Mouse (Mus musculus): ENCODE results near the gene Cnih2.

DNA sequence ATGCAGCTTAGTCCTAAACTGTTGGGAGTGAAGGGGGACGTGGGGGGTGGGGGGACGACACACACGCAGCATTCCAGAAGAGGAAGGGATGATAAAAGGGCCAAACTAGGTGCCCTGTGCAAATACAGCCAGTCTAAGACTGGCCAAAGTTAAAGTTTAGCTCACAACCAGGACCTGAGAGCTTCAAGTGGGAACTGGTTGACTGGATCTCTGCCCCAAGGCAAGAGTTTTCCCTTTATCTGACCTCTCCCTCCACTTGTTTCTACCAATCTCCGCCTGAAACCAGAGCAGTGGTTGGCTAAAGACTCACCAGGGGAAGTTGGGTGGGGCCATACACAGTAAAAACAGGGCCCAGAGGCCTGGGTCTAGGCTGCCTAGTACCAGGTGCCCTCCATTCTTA, 10.4 kb upstream of the Cnih2 start:
- TF ChIP-seq CTCF (conservative IDR thresholded peaks at IDR 0.05; ENCODE audit: low read length) = no peak
- TF ChIP-seq POU5F1 (IDR thresholded peaks at IDR 0.05; ENCODE audit: borderline replicate concordance, low read length) = no peak

Measured in E14TG2a.4 (cell line).